Mouse (Mus musculus) forebrain, postnatal 0 days (tissue): ENCODE results near the gene Neurl3. TPM values are rescaled to one million over a fixed set of nuclear protein-coding genes. Genes with fewer than 3 reads are reported as not detected.

Experiments used
- ATAC-seq: fragments of 200-750 bp; cut with Nextera tagmentation; 2 replicates; pipeline ENCODE4 v1.8.0; 2017; ENCODE audit warnings: mild to moderate bottlenecking, moderate library complexity
- DNase-seq: peaks from one replicate; pipeline ENCODE4 v3.0.0-alpha.2; 2015
- H3K27ac ChIP-seq: fragments of 300-500 bp; sonication (generic); 2 replicates; pipeline ENCODE4 v1.5.1; 2014; ENCODE audit warnings: low read depth, mild to moderate bottlenecking, antibody characterized with exemption, low read length, moderate library complexity, mixed read lengths
- H3K27me3 ChIP-seq: fragments of 300-500 bp; sonication (generic); 2 replicates; pipeline ENCODE4 v1.6.1; 2014; ENCODE audit warnings: mild to moderate bottlenecking, low read length, mixed read lengths; ENCODE audit not compliant: insufficient read depth
- H3K36me3 ChIP-seq: fragments of 300-500 bp; sonication (generic); 2 replicates; pipeline ENCODE4 v1.6.1; 2014; ENCODE audit warnings: mild to moderate bottlenecking, moderate library complexity; ENCODE audit not compliant: insufficient read depth
- H3K4me1 ChIP-seq: fragments of 300-500 bp; sonication (generic); 2 replicates; pipeline ENCODE4 v1.6.1; 2014; ENCODE audit warnings: antibody characterized with exemption; ENCODE audit not compliant: insufficient read depth
- H3K4me2 ChIP-seq: fragments of 300-500 bp; sonication (generic); 2 replicates; pipeline ENCODE4 v1.6.1; 2014; ENCODE audit warnings: low read depth, mild to moderate bottlenecking, moderate library complexity
- H3K4me3 ChIP-seq: fragments of 300-500 bp; sonication (generic); 2 replicates; pipeline ENCODE4 v1.5.1; 2014; ENCODE audit warnings: low read depth, low read length, mixed read lengths
- H3K9ac ChIP-seq: fragments of 300-500 bp; sonication (generic); 2 replicates; pipeline ENCODE4 v1.6.1; 2014; ENCODE audit warnings: mild to moderate bottlenecking
- H3K9me3 ChIP-seq: fragments of 300-500 bp; sonication (generic); 2 replicates; pipeline ENCODE4 v1.6.1; 2016; ENCODE audit warnings: low read length
- CTCF ChIP-seq: sonication (generic); IDR thresholded peaks from 2 replicates; pipeline ENCODE4 v1.5.1; 2016; ENCODE audit warnings: antibody characterized with exemption, control low read depth, low read depth
- WGBS: fragments of 180-500 bp; shearing (Covaris S2); extraction: QIAGEN DNeasy Blood & Tissue Kit; methylation state at CpG from one replicate; pipeline ENCODE4 v1.1.7; 2014; 5-methylcytosine and 5-hydroxymethylcytosine counted together
- polyA plus RNA-seq: library from polyadenylated mRNA; unstranded; fragments of >200 nt; fragmentation: Nextera tagmentation; extraction: Ambion mirVana; gene quantifications from 2 replicates; pipeline ENCODE4 v1.2.1, GENCODE M21; 2015
- total RNA-seq: library from RNA; depleted of rRNA; stranded (reverse); fragments of >200 nt; gene quantifications from 2 replicates; pipeline ENCODE4 v1.2.3, GENCODE M21; 2014

Gene Neurl3
- total and polyA plus RNA-seq, 2 experiments from 2014 or later = 0.43 to 0.85 TPM

GRCm38 (mm10) chr1:36259281-36259680 lies 15.2 kb downstream of the Neurl3 start:
- no peak overlapping the region for H3K9ac ChIP-seq
- no peaks in the 10 kb centered on the region for H3K36me3 ChIP-seq
- no peak overlapping the region for H3K4me2 ChIP-seq
- ATAC-seq = no peak
- H3K4me3 ChIP-seq = no peak overlapping the region
- DNase-seq = no peak
- H3K27ac ChIP-seq = no peak overlapping the region
- H3K4me1 ChIP-seq = peaks cover 6% of the 10 kb centered on the region
- no peaks in the 10 kb centered on the region for H3K27me3 ChIP-seq
- 98% methylated on average over 2 of the region's 2 CpGs for WGBS
- TF ChIP-seq CTCF = no peak
- H3K9me3 ChIP-seq = no peaks in the 10 kb centered on the region

- no peak overlapping the region for H3K27ac ChIP-seq
- H3K4me3 ChIP-seq = no peak overlapping the region
- no peak for TF ChIP-seq CTCF
- H3K4me2 ChIP-seq = no peak overlapping the region
- peaks cover 6% of the 10 kb centered on the region for H3K4me1 ChIP-seq
- H3K9me3 ChIP-seq = no peaks in the 10 kb centered on the region
- H3K36me3 ChIP-seq = no peaks in the 10 kb centered on the region
- DNase-seq = no peak
- H3K27me3 ChIP-seq = no peaks in the 10 kb centered on the region
- 81% methylated on average over 2 of the region's 2 CpGs for WGBS
- H3K9ac ChIP-seq = no peak overlapping the region
- no peak for ATAC-seq
Measured at GRCm38 (mm10) chr1:36258631-36259030, 15.8 kb downstream of the Neurl3 start.

GRCm38 (mm10) chr1:36257276-36257675 lies 17.2 kb downstream of the Neurl3 start:
- Histone ChIP-seq H3K27ac (no peak overlapping the region), H3K4me2 (no peak overlapping the region), H3K4me1 (peaks cover 6% of the 10 kb centered on the region), H3K4me3 (no peak overlapping the region), H3K9ac (no peak overlapping the region), H3K9me3 (no peaks in the 10 kb centered on the region), H3K36me3 (no peaks in the 10 kb centered on the region), H3K27me3 (no peaks in the 10 kb centered on the region)
- no peak for TF ChIP-seq CTCF
- ATAC-seq (no peak), DNase-seq (no peak)
- 92% methylated on average over 8 of the region's 8 CpGs for WGBS

DNA sequence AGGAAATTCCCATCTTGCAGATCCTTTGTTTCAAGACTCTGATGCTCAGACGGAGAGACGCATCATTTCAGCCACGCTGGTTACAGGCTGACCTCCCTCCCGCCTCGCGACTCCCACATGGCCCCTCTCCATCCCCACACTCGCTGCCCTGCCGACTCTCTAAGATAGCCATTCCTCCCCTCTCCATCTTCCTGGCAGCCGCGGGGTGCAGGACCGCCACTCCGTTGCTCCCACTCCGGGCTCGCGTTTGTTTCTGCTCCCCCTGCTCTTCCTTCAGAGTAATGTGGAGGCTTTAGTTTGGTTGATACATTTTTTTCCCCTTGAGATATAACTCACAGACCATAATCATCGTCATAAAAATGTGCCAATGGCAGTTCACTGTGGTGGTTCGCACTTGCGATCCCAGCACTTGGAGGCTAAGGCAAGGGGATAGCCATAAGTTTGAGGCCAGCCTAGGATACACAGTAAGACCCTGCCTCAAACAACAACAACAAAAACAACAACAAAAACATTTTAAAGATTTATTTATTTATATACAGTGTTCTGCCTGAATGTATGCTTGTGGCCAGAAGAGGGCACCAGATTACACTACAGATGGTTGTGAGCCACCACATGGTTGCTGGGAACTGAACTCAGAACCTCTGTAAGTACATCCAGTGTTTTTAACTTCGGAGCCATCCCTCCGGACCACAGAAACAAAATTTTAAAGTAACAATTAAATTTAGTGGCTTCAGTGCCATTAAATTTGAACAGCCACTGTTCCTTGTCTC lies 18.4 kb downstream of the Neurl3 start:
- ATAC-seq = no peak
- no peak overlapping the region for H3K9ac ChIP-seq

GRCm38 (mm10) chr1:36254635-36255360 lies 19.7 kb downstream of the Neurl3 start:
- H3K36me3 ChIP-seq = no peaks in the 10 kb centered on the region
- H3K9me3 ChIP-seq = no peaks in the 10 kb centered on the region
- H3K4me3 ChIP-seq = 0 out of 2 replicates have a peak overlapping the region, but pooled peaks have one; percentile 6
- peak; percentile 45 for DNase-seq
- H3K4me2 ChIP-seq = peak overlapping the region; percentile 41
- H3K27me3 ChIP-seq = no peaks in the 10 kb centered on the region
- peaks cover 6% of the 10 kb centered on the region for H3K4me1 ChIP-seq
- H3K27ac ChIP-seq = no peak overlapping the region; the same call in 1 of the 2 replicates
- ATAC-seq = peak; percentile 54
- H3K9ac ChIP-seq = peak overlapping the region; percentile 39; the same call in 1 of the 2 replicates
- peak; percentile 65 for TF ChIP-seq CTCF
- 5% methylated on average over 25 of the region's 25 CpGs for WGBS

More for the DNA sequence above, 18.4 kb downstream of the Neurl3 start:
- H3K36me3 ChIP-seq = no peaks in the 10 kb centered on the region
- 0 out of 2 replicates have a peak overlapping the region, but pooled peaks have one; percentile 18 for H3K4me2 ChIP-seq
- no peak overlapping the region for H3K27ac ChIP-seq
- no peaks in the 10 kb centered on the region for H3K27me3 ChIP-seq
- H3K9me3 ChIP-seq = no peaks in the 10 kb centered on the region
- no peak for DNase-seq
- peak; percentile 41 for TF ChIP-seq CTCF
- peaks cover 6% of the 10 kb centered on the region for H3K4me1 ChIP-seq
- H3K4me3 ChIP-seq = no peak overlapping the region
- WGBS = 24% methylated on average over 20 of the region's 20 CpGs

DNA sequence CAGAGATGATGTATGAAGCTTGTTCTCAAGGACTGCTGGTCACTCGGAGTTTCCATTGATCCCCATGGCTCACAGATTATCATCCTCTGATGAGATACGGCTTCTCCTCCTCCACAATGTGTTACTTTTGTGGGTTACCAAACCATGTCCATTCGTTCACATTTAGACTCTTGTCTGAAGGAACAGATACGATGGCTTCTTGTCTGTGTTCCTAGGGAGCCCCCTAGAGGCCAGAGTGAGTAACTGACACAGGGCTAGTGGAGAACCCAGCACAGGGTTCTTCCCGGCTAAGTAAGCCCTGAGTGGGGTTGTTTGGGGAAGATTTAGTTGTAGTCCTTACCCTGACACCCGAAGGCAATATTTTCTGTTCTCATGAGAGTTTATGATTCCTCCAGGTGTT lies 21.7 kb downstream of the Neurl3 start:
- peak; percentile 82 for TF ChIP-seq CTCF
- DNase-seq (peak; percentile 81), ATAC-seq (peak; percentile 75; the same call in 1 of the 2 replicates)
- Histone ChIP-seq H3K9me3 (no peaks in the 10 kb centered on the region), H3K27ac (no peak overlapping the region), H3K36me3 (no peaks in the 10 kb centered on the region), H3K9ac (no peak overlapping the region), H3K4me1 (peaks cover 6% of the 10 kb centered on the region), H3K4me3 (no peak overlapping the region), H3K4me2 (no peak overlapping the region), H3K27me3 (no peaks in the 10 kb centered on the region)
- 6% methylated on average over 6 of the region's 6 CpGs for whole genome bisulfite sequencing

DNA sequence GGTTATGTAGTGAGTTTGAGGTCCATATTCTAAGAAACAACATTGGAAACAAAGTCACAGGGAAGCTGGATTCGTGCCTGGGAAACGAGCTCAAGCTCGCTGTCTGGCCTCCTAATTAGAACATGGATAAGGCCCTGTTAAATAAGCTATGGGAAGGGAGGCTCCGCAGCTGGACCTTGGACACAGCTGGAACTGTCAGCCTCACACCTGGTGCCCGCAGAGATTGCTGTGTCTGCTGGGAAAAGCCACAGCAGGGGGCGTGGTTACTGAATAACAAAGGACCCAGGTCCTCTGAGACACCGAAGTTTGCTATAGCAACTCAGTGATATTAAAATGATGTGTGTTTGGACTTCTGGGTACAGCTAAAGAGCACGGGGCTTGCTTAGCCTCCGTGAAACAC lies 23.1 kb downstream of the Neurl3 start:
- no peak overlapping the region for H3K9ac ChIP-seq
- H3K4me2 ChIP-seq = no peak overlapping the region
- no peaks in the 10 kb centered on the region for H3K27me3 ChIP-seq
- H3K4me1 ChIP-seq = peaks cover 6% of the 10 kb centered on the region
- no peak for TF ChIP-seq CTCF
- H3K27ac ChIP-seq = no peak overlapping the region
- H3K9me3 ChIP-seq = no peaks in the 10 kb centered on the region
- 5% methylated on average over 9 of the region's 9 CpGs for WGBS
- H3K36me3 ChIP-seq = no peaks in the 10 kb centered on the region
- no peak overlapping the region for H3K4me3 ChIP-seq
- DNase-seq (no peak), ATAC-seq (no peak)
